Mouse (Mus musculus): ENCODE results near the gene Bcl7c.
"Not testable (repeated sequence)": the region's sequence is repeated elsewhere in the genome, so short reads cannot be mapped to it uniquely, and the experiment has no call there.

Gene Bcl7c

GRCm38 (mm10) chr7:127718339-127718738 is 9.6 kb upstream of the Bcl7c start:
- no peak for DNase-seq (ENCODE audit: low read depth in 2 of 2, low spot score in 2 of 2)

GRCm38 (mm10) chr7:127716992-127717391 is 8.3 kb upstream of the Bcl7c start:
- peak in 1 of 2 experiments; percentile 30 for DNase-seq (ENCODE audit: low read depth in 2 of 2, low spot score in 2 of 2)

- no peak for DNase-seq (ENCODE audit: low read depth in 2 of 2, low spot score in 2 of 2)
Measured at GRCm38 (mm10) chr7:127714816-127715215, 6.1 kb upstream of the Bcl7c start.

GRCm38 (mm10) chr7:127712461-127713385 is 4.0 kb upstream of the Bcl7c start, which contains the start of gene Ctf1:
Gene Ctf1 (plus strand): TSS chr7:127712736.
- peak in 1 of 2 experiments; percentile 38 for DNase-seq (ENCODE audit: low read depth in 2 of 2, low spot score in 2 of 2)

- no peak for DNase-seq (ENCODE audit: low read depth in 2 of 2, low spot score in 2 of 2)
Measured at GRCm38 (mm10) chr7:127711456-127711855, 2.7 kb upstream of the Bcl7c start.

GRCm38 (mm10) chr7:127711031-127711430 is 2.3 kb upstream of the Bcl7c start:
- DNase-seq (ENCODE audit: low read depth in 2 of 2, low spot score in 2 of 2) = no peak

GRCm38 (mm10) chr7:127709261-127709979 is 687 bp upstream of the Bcl7c start:
- no peak for DNase-seq (ENCODE audit: low read depth in 2 of 2, low spot score in 2 of 2)

GRCm38 (mm10) chr7:127707957-127708206 is 851 bp downstream of the Bcl7c start:
- no peak for DNase-seq (ENCODE audit: low read depth in 2 of 2, low spot score in 2 of 2)

GRCm38 (mm10) chr7:127707045-127707956 is 1.4 kb downstream of the Bcl7c start:
- no peak for DNase-seq (ENCODE audit: low read depth in 2 of 2, low spot score in 2 of 2)

GRCm38 (mm10) chr7:127705706-127706105 is 3.0 kb downstream of the Bcl7c start:
- no peak for DNase-seq (ENCODE audit: low read depth in 2 of 2, low spot score in 2 of 2)

- no peak for DNase-seq (ENCODE audit: low read depth in 2 of 2, low spot score in 2 of 2)
Measured at GRCm38 (mm10) chr7:127704598-127704997, 4.1 kb downstream of the Bcl7c start.

GRCm38 (mm10) chr7:127703561-127704178 is 5.1 kb downstream of the Bcl7c start:
- no peak for DNase-seq (ENCODE audit: low read depth in 2 of 2, low spot score in 2 of 2)

GRCm38 (mm10) chr7:127700712-127701331 is 7.9 kb downstream of the Bcl7c start:
- no peak for DNase-seq (ENCODE audit: low read depth in 2 of 2, low spot score in 2 of 2)

- DNase-seq (ENCODE audit: low read depth in 2 of 2, low spot score in 2 of 2) = no peak
Measured at GRCm38 (mm10) chr7:127698986-127699385, 9.7 kb downstream of the Bcl7c start.

- not testable (repeated sequence) for DNase-seq (ENCODE audit: low read depth in 2 of 2, low spot score in 2 of 2)
Measured at GRCm38 (mm10) chr7:127693730-127694129, 15.0 kb downstream of the Bcl7c start.

- DNase-seq (ENCODE audit: low read depth in 2 of 2, low spot score in 2 of 2) = no peak
Measured at GRCm38 (mm10) chr7:127693290-127693689, 15.4 kb downstream of the Bcl7c start.

GRCm38 (mm10) chr7:127691221-127691989 is 17.3 kb downstream of the Bcl7c start:
- no peak for DNase-seq (ENCODE audit: low read depth in 2 of 2, low spot score in 2 of 2)

- DNase-seq (ENCODE audit: low read depth in 2 of 2, low spot score in 2 of 2) = no peak
Measured at GRCm38 (mm10) chr7:127689626-127690280, 19.0 kb downstream of the Bcl7c start.

GRCm38 (mm10) chr7:127688935-127689334 is 19.8 kb downstream of the Bcl7c start:
- no peak for DNase-seq (ENCODE audit: low read depth in 2 of 2, low spot score in 2 of 2)

Measured in CD8-positive naive resting alpha-beta T cell, adult 2 months (primary cell).